Mouse (Mus musculus) gastrocnemius, postnatal 14 days (tissue): Measurements from ENCODE around the gene Nosip. TPM values are rescaled to one million over a fixed set of nuclear protein-coding genes. Genes with fewer than 3 reads are reported as not detected.

ENCODE experiments used
- DNase-seq: peaks from one replicate; pipeline ENCODE4 v3.0.0; 2021; ENCODE audit warnings: mixed read lengths
- intact Hi-C: fragments of 180-260 bp; cut with DNase I; formaldehyde crosslinking; loops from one replicate; pipeline ENCODE4 v1.15.1; 2025; ENCODE audit warnings: low total_unique reads
- total RNA-seq, 2 experiments: library from RNA; stranded (reverse); gene quantifications; 2 replicates each; pipeline ENCODE4 v1.2.3; 2021

The Nosip gene
- total RNA-seq, 2 experiments from 2014 or later = 34.3 to 35.2 TPM

DNA sequence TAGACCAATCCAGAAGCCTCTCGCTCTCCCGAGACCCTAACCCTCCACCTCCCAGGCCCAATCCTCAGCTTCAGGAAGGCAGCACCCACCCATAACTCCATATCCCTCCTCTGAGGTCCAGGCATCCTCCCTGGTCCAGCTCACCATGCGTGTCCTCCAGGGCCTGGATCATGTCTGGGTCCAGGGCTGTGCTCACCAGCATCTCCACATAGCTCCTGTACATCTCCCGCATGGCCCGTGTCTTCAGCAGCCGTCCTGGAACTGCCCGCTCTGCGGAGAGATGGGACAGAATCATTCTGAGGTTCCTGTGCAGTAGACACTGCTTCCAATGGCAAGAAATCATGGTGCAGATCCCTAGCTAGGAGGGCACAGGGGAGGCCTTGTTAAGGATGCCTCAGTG, 31.4 kb upstream of the Nosip start:
- intact Hi-C loops = no loop called here
- DNase-seq = no peak

GRCm38 (mm10) chr7:45033722-45034359, 28.4 kb upstream of the Nosip start:
- intact Hi-C loops = no loop called here
- DNase-seq = no peak

DNA sequence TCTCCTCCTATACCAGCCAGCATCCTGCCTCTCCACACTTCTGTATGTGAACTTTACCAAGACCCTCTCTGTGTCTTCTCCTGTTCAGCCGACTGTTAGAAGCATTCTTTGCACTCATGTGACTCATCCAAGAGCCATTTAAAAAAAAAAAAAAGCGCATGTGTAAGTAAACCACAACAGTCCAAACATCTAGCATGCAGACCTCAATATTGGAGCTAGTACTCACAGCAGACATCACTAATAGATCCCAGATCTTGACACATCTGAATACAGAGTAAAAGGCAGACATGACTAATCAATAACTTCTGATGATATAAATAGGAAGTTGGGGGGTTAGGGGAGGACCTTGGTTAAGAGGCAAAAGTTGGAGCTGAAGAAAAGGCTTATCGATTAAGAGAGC, 26.6 kb upstream of the Nosip start:
- intact Hi-C loops = no loop called here
- no peak for DNase-seq

DNA sequence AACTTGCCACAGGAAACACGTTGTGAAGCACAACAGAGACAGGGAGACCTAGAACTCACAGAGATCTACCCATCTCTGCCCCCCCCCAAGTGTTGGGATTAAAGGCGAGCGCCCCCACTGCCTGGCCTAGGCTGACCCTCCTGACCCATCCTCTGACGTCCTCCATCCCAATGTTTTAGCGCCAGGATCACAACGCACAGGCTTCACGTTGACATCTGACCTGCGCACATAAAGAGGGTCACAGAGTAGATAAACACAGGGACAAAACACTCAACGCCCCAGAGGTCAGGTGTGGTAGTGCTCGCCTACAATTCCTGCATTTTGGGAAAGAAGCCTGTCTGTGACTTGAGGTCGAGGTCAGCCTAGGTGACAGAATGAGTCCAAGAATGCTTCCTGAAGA, 25.5 kb upstream of the Nosip start:
- DNase-seq = no peak
- intact Hi-C loops = no loop called here

GRCm38 (mm10) chr7:45037720-45038361, 24.4 kb upstream of the Nosip start:
- intact Hi-C loops = no loop called here
- DNase-seq = peak; percentile 62

DNA sequence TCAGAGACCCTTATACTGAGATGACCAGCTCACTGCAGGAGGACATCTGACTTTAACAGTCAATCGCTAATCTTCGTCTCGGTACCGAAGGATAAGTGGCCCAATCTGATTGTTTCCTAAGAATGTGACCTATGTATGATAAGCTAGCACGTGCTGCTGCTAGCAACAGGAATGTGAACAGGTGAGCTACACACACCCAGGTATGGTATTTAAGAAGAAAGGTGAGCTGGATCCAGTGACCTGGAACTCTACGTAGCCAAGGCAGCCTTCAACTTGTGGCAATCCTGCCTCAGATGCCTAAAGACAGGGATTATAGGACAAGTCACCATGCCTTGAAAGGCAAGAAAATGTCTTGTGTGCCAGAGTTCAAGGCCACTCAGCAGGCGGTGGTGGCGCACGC, 23.8 kb upstream of the Nosip start:
- intact Hi-C loops = no loop called here
- DNase-seq = no peak

DNA sequence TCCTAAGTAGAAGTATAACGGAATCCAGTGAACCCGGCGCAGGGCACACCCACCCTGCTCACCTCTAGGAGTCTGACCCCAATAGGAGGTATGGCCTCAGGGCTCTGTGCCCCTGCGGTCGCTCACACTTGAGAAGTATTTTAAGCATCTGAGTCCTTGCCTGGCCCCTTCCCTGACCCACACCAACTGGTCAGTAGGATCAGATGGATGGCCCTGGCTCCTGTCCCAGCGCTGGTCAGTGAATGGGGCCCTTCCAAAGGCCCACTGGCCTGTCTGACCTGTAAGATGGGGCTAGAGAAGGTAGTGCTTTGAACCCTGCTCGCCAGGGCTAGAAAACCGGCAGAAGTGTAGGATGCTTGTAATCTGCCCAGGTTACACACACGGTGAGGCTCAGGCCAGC, 21.4 kb upstream of the Nosip start:
- DNase-seq = peak; percentile 68
- intact Hi-C loops = no loop called here

DNA sequence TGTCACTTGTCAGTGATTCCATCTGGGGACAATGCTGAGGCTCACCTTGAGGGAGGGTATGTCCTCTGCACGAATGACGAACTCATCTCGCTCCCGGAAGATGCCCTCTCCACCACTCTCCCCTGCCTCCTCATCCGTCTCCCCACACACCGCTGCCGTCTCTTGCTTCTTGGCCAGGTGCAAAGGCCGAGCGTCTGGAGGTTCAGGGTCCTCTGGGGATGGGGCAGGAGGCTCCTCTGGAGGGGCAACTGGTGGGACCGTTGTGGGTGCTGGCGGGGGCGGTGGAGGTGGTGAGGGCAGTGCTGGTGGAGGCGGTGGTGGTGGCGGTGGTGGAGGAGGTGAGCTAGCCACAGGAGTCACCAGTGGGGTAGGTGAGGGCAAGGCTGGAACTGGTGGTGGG, 18.9 kb upstream of the Nosip start:
- intact Hi-C loops = no loop called here
- DNase-seq = no peak

DNA sequence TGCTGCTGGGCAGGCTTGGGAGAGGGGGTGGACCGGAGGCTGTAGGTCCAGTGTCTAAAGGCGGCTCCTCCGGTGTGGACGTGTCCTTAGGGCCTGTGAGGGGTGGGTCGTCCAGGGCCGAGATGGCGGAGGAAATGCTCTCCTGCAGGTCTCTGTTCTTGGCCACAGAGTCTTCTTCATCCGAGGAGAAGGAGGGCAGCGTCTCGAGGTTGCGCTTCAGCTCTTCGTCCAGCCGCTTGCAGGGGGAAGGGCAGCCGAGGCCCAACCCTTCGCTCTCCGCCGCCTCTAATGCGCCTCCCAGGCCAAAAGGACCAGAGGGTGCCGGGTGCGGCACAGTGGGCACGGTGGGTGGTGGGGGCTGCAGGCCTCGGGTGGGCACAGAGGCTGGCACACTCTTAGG, 16.5 kb upstream of the Nosip start:
- intact Hi-C loops = no loop called here
- DNase-seq = no peak

DNA sequence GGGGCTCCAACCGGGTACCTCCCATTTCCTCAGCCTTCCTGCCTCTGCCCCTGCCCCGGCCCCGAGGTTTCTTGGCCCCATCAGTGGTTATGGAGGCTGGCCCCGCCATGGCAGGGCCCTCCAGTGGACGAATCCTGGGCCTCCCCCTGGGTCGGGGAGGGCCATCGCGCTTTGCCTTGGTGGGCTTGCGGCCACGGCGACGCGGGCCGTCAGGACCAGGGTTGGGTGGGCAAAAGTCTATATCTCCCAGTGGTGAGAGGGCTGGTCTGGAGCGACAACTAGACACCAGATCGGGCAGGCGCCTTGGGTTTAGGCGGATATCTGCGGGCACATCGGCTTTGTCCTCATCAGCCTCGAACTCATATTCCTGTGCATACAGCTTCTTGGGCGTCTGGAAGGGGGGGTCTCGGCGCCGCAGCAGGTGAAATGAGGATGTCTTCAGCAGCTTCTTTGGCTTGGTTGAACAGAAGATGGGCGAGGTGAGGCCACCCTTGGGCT, 15.3 kb upstream of the Nosip start:
- no peak for DNase-seq
- intact Hi-C loops = no loop called here

GRCm38 (mm10) chr7:45047491-45047890, 14.7 kb upstream of the Nosip start:
- intact Hi-C loops = no loop called here

GRCm38 (mm10) chr7:45048001-45048890, 14.0 kb upstream of the Nosip start:
- intact Hi-C loops = no loop called here
- DNase-seq = no peak

More at GRCm38 (mm10) chr7:45047491-45047890, 14.7 kb upstream of the Nosip start:
- no peak for DNase-seq

GRCm38 (mm10) chr7:45048923-45049657, 13.1 kb upstream of the Nosip start:
- peak; percentile 70 for DNase-seq
- intact Hi-C loops = no loop called here

GRCm38 (mm10) chr7:45050945-45051600, 11.2 kb upstream of the Nosip start:
- peak; percentile 85 for DNase-seq
- intact Hi-C loops = no loop called here

GRCm38 (mm10) chr7:45051601-45051974, 10.6 kb upstream of the Nosip start:
- no peak for DNase-seq
- intact Hi-C loops = no loop called here

- intact Hi-C loops = no loop called here
- DNase-seq = no peak
These were observed 9.9 kb upstream of the Nosip start for GRCm38 (mm10) chr7:45052181-45052861.

DNA sequence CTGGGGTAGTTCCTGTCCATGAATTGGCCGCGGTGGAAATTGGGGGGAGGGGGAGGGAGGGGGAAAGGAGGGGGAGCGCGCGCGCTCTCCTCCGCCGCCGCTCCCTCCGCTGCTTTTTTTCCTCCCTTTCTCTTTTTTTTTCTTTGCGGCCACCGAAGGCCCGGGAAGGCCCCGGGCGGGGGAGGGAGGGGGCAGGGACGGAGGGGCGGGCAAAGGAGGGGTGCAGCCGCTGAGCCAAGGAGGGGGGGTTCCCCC, 9.4 kb upstream of the Nosip start, which contains the start of gene Prr12:
TSS of gene Prr12 (minus strand) at position 20 of the 255 bp plus-strand sequence.
- intact Hi-C loops = no loop called here
- DNase-seq = no peak

- intact Hi-C loops = no loop called here
- peak; percentile 85 for DNase-seq
These were observed 8.9 kb upstream of the Nosip start for GRCm38 (mm10) chr7:45053117-45053930.
